Mouse (Mus musculus) intestine, embryonic 15.5 days (tissue): Measurements from ENCODE around the gene Atr. TPM values are rescaled to one million over a fixed set of nuclear protein-coding genes. Genes with fewer than 3 reads are reported as not detected.

Source experiments
- ATAC-seq: fragments of 200-750 bp; cut with Nextera tagmentation; 2 replicates; pipeline ENCODE4 v1.8.0; 2017; ENCODE audit warnings: moderate TSS enrichment, moderate library complexity
- H3K27ac ChIP-seq: fragments of 300-500 bp; sonication (generic); 2 replicates; pipeline ENCODE4 v1.5.1; 2015; ENCODE audit warnings: mild to moderate bottlenecking, inconsistent platforms
- H3K27me3 ChIP-seq: fragments of 300-500 bp; sonication (generic); replicated peaks from 2 replicates; pipeline ENCODE4 v1.6.1; 2015; ENCODE audit warnings: inconsistent platforms
- H3K36me3 ChIP-seq: fragments of 300-500 bp; sonication (generic); 2 replicates; pipeline ENCODE4 v1.6.1; 2015; ENCODE audit warnings: inconsistent platforms
- H3K4me1 ChIP-seq: fragments of 300-500 bp; sonication (generic); replicated peaks from 2 replicates; pipeline ENCODE4 v1.6.1; 2015; ENCODE audit warnings: inconsistent platforms
- H3K4me2 ChIP-seq: fragments of 300-500 bp; sonication (generic); replicated peaks from 2 replicates; pipeline ENCODE4 v1.6.1; 2015; ENCODE audit warnings: mild to moderate bottlenecking, inconsistent platforms
- H3K4me3 ChIP-seq: fragments of 300-500 bp; sonication (generic); replicated peaks from 2 replicates; pipeline ENCODE4 v1.5.1; 2015; ENCODE audit warnings: inconsistent platforms
- H3K9ac ChIP-seq: fragments of 300-500 bp; sonication (generic); 2 replicates; pipeline ENCODE4 v1.6.1; 2015; ENCODE audit warnings: inconsistent platforms
- H3K9me3 ChIP-seq: fragments of 300-500 bp; sonication (generic); 2 replicates; pipeline ENCODE4 v1.6.1; 2016; ENCODE audit warnings: inconsistent platforms
- WGBS: fragments of 180-500 bp; shearing (Covaris S2); methylation state at CpG from one replicate; pipeline ENCODE4 v1.1.7; 2015; 5-methylcytosine and 5-hydroxymethylcytosine counted together
- polyA plus RNA-seq: library from polyadenylated mRNA; unstranded; fragments of >200 nt; fragmentation: Nextera tagmentation; extraction: Ambion mirVana; gene quantifications from 2 replicates; pipeline ENCODE4 v1.2.1, GENCODE M21; 2015

The Atr gene
- polyA plus RNA-seq: 10.4 and 12.3 TPM in 2 replicates

DNA sequence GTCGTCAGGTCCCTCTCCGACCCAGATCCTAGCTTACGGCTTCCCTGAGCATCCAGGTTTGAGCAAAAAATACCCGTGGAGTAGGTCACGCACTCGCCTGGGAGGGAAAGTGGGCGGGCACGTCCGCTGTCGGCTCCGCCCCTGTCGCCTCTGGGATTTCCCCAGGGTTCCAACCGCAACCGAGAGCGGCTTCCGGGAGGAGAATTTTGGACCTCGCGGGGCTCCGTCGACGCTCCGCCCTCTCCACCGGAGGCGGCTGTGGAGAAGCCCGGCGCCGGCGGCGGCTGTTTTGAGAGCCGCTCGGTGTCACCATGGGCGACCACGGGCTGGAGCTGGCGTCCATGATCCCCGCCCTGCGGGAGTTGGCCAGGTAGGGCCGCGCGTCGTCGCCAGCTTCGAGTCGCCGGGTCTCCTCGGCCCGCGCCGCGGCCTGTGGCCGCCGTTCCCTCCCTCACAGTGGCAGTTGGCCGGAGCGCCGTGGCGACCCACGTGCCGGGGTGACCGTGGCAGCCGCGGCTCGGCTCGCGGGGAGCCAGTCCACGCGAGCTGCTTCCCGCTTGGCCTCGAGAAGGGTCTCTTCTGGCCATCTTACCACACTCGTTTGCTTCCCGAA, at the start of gene Atr:
Gene Atr, plus strand, starts transcription at position 184 of the 613 bp plus-strand sequence.
- Histone ChIP-seq H3K36me3 (no peaks in the 10 kb centered on the region), H3K4me2 (peak within 1 kb of the TSS; percentile 95), H3K27ac (peak within 1 kb of the TSS; percentile 63), H3K9ac (peak within 1 kb of the TSS; percentile 73), H3K27me3 (no peaks in the 10 kb centered on the region), H3K4me3 (peak within 1 kb of the TSS; percentile 89), H3K4me1 (no peaks in the 10 kb centered on the region), H3K9me3 (no peaks in the 10 kb centered on the region)
- under 1% methylated on average over 69 of the region's 69 CpGs for WGBS
- peak; percentile 91 for ATAC-seq

- Histone ChIP-seq H3K27ac (no peak overlapping the region), H3K9ac (no peak overlapping the region), H3K27me3 (no peaks in the 10 kb centered on the region), H3K9me3 (no peaks in the 10 kb centered on the region), H3K4me2 (no peak overlapping the region), H3K4me1 (no peaks in the 10 kb centered on the region), H3K36me3 (no peaks in the 10 kb centered on the region), H3K4me3 (no peak overlapping the region)
- WGBS: 80% methylated on average over 4 of the region's 4 CpGs
- ATAC-seq: no peak
Measured at GRCm38 (mm10) chr9:95809596-95809995, 47.8 kb upstream of the Atr start.

GRCm38 (mm10) chr9:95811817-95812216, 45.6 kb upstream of the Atr start:
- no peak for ATAC-seq
- Histone ChIP-seq H3K27me3 (no peaks in the 10 kb centered on the region), H3K4me2 (no peak overlapping the region), H3K27ac (no peak overlapping the region), H3K36me3 (no peaks in the 10 kb centered on the region), H3K4me1 (no peaks in the 10 kb centered on the region), H3K4me3 (no peak overlapping the region), H3K9me3 (no peaks in the 10 kb centered on the region), H3K9ac (no peak overlapping the region)
- 95% methylated on average over 4 of the region's 4 CpGs for WGBS

DNA sequence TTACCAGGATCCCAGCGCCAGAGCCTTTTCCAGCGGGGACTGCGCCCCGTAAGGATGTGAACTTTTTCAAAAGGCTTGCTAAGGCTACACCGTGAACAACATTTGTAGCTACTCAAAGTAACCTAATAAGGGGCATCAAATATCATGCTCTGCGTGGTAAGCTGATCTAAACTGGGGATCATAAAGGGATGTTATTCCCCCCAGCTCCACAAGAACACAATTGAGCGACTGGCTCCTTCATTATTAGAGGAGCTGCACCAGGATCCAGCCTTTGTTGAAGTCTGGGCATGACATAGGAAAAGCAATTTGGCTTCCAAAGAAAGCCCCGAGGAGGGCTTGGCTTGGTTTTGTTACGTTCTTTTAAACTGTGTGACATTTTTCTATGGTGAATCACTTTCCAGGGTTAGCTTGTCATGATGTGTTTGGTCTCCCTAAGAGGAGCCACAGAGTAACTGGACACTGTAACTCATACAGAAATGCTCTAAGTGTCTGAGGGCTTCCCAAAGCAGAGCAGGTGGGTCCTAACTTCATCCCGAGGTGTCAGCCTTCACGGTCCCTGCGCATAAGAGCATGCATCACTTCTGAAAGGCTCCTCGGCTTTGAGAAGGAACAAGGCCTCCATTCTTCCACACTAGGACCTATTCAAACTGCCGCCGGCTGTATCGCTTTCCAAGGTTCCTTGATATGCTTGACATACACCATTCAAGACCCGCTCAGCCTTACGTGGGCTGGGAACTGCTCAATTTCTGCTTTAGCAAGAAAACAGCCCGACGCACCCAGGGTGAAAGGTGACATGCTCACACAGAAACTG, 43.5 kb upstream of the Atr start:
- H3K4me3 ChIP-seq: no peak overlapping the region
- H3K27ac ChIP-seq: peak overlapping the region; percentile 51; the same call in 1 of the 2 replicates
- no peaks in the 10 kb centered on the region for H3K36me3 ChIP-seq
- WGBS: 73% methylated on average over 20 of the region's 20 CpGs
- H3K27me3 ChIP-seq: no peaks in the 10 kb centered on the region
- no peaks in the 10 kb centered on the region for H3K9me3 ChIP-seq
- no peak overlapping the region for H3K9ac ChIP-seq
- peak overlapping the region; percentile 6; the same call in 1 of the 2 replicates for H3K4me2 ChIP-seq
- no peaks in the 10 kb centered on the region for H3K4me1 ChIP-seq
- no peak for ATAC-seq

- H3K4me2 ChIP-seq: peak overlapping the region; percentile 5; the same call in 1 of the 2 replicates
- H3K27me3 ChIP-seq: no peaks in the 10 kb centered on the region
- no peaks in the 10 kb centered on the region for H3K36me3 ChIP-seq
- H3K4me3 ChIP-seq: no peak overlapping the region
- H3K27ac ChIP-seq: peak overlapping the region; percentile 45
- 70% methylated on average over 11 of the region's 11 CpGs for WGBS
- no peaks in the 10 kb centered on the region for H3K4me1 ChIP-seq
- no peak overlapping the region for H3K9ac ChIP-seq
- ATAC-seq: peak; percentile 80
- no peaks in the 10 kb centered on the region for H3K9me3 ChIP-seq
Measured at GRCm38 (mm10) chr9:95815015-95815673, 42.3 kb upstream of the Atr start.

DNA sequence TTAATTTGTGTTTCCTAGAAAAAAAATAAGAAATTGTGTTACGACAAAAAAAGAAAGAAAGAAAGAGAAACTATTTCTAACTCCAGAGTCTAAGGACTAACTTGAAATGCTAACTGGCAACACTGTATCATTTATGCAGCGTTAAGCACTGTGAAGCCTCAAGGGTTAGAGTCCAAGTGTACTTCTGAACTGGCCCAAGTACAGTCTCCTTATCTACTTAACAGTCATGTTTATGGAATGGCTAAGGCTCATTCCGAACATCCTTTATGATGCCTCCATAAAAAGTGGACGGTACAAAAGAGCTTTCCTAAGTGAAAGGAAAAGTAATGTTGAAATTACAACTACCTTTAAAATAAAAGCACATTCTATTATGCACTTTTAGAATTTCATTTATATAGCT, 41.7 kb upstream of the Atr start:
- H3K36me3 ChIP-seq: no peaks in the 10 kb centered on the region
- H3K9ac ChIP-seq: no peak overlapping the region
- ATAC-seq: peak; percentile 95
- no peak overlapping the region for H3K27ac ChIP-seq
- WGBS: 64% methylated on average over 4 of the region's 4 CpGs
- H3K4me3 ChIP-seq: no peak overlapping the region
- 0 out of 2 replicates have a peak overlapping the region, but pooled peaks have one; percentile 31 for H3K4me2 ChIP-seq
- no peaks in the 10 kb centered on the region for H3K27me3 ChIP-seq
- no peaks in the 10 kb centered on the region for H3K4me1 ChIP-seq
- no peaks in the 10 kb centered on the region for H3K9me3 ChIP-seq

DNA sequence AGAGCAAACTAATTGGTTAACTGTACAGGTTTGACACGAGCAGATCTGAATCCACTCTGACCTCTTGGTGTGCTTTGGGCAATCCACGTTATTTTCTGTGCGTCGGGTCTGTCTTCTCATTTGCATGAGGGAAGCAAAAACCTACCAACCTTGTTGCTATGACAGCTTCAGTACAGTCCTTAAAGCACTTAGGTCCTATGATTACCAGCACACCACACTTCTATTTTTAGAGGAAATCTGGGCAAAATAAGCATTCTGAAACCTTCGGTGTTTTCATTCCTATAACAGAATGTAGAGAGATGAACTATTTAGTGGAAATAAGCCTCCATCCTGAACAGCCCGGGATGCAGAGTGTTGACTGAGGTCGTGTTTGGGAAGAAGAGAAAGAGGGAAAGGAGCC, 34.9 kb upstream of the Atr start:
- no peaks in the 10 kb centered on the region for H3K27me3 ChIP-seq
- H3K36me3 ChIP-seq: no peaks in the 10 kb centered on the region
- H3K4me3 ChIP-seq: no peak overlapping the region
- no peaks in the 10 kb centered on the region for H3K4me1 ChIP-seq
- H3K9ac ChIP-seq: no peak overlapping the region
- no peak overlapping the region for H3K27ac ChIP-seq
- WGBS: 83% methylated on average over 7 of the region's 7 CpGs
- no peaks in the 10 kb centered on the region for H3K9me3 ChIP-seq
- ATAC-seq: no peak
- no peak overlapping the region for H3K4me2 ChIP-seq

GRCm38 (mm10) chr9:95827565-95827964, 29.8 kb upstream of the Atr start:
- WGBS: 95% methylated on average over 5 of the region's 5 CpGs
- no peaks in the 10 kb centered on the region for H3K27me3 ChIP-seq
- no peak overlapping the region for H3K4me2 ChIP-seq
- H3K36me3 ChIP-seq: no peaks in the 10 kb centered on the region
- H3K4me1 ChIP-seq: no peaks in the 10 kb centered on the region; the same call in 1 of the 2 replicates
- no peak; the same call in 1 of the 2 replicates for ATAC-seq
- no peak overlapping the region for H3K27ac ChIP-seq
- H3K4me3 ChIP-seq: no peak overlapping the region
- no peaks in the 10 kb centered on the region for H3K9me3 ChIP-seq
- no peak overlapping the region for H3K9ac ChIP-seq

GRCm38 (mm10) chr9:95832758-95833157, 24.6 kb upstream of the Atr start:
- WGBS: 90% methylated on average over 3 of the region's 3 CpGs
- ATAC-seq: no peak
- no peak overlapping the region for H3K27ac ChIP-seq
- H3K9me3 ChIP-seq: no peaks in the 10 kb centered on the region
- no peaks in the 10 kb centered on the region for H3K36me3 ChIP-seq
- H3K9ac ChIP-seq: no peak overlapping the region
- H3K4me2 ChIP-seq: no peak overlapping the region
- H3K4me1 ChIP-seq: no peaks in the 10 kb centered on the region; the same call in 1 of the 2 replicates
- no peak overlapping the region for H3K4me3 ChIP-seq
- H3K27me3 ChIP-seq: no peaks in the 10 kb centered on the region

DNA sequence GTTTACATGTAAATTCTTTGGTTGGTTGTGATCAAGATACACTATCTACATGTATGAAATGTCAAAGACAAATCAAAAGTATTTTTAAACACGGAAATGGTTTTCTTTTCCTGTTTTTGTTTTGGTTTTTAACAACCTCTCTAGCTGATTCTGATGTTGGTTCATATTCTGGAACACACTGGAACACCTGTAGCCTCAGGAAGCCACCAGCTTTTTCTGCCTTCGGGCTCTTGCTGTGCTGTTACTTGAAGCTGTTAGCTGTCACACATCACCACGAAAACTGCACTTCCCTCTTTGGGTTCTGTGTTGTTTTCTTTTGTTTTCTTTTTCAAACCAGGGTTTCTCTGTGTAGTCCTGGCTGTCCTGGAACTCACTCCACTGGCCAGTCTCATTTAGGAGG, 22.6 kb upstream of the Atr start:
- H3K4me2 ChIP-seq: no peak overlapping the region
- no peak for ATAC-seq
- no peaks in the 10 kb centered on the region for H3K36me3 ChIP-seq
- no peaks in the 10 kb centered on the region for H3K4me1 ChIP-seq
- H3K27me3 ChIP-seq: no peaks in the 10 kb centered on the region
- H3K4me3 ChIP-seq: no peak overlapping the region
- no peak overlapping the region for H3K27ac ChIP-seq
- no peaks in the 10 kb centered on the region for H3K9me3 ChIP-seq
- no peak overlapping the region for H3K9ac ChIP-seq
- 73% methylated on average over 3 of the region's 3 CpGs for WGBS

DNA sequence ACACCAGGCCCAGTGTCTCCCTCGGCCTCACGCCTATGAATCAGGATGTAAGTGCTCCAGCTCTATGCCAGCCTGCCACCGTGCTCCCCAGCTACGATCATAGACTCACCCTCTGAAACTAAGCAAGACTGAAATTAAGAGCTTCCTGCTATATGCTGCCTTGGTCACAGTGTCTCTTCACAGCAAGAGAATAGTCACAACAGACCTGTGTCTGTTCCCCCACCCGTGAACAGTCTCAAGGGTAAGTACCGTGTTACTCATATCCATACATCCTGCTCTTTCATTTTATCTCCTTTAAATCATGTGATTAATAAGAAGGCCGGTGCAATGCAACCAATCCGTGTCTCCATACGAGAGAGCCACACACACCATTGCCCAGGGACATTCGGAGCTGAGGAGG, 21.7 kb upstream of the Atr start:
- no peak overlapping the region for H3K27ac ChIP-seq
- 92% methylated on average over 10 of the region's 10 CpGs for WGBS
- no peak for ATAC-seq
- no peak overlapping the region for H3K9ac ChIP-seq
- H3K4me3 ChIP-seq: no peak overlapping the region
- no peaks in the 10 kb centered on the region for H3K9me3 ChIP-seq
- H3K36me3 ChIP-seq: no peaks in the 10 kb centered on the region
- H3K27me3 ChIP-seq: no peaks in the 10 kb centered on the region
- no peak overlapping the region for H3K4me2 ChIP-seq
- no peaks in the 10 kb centered on the region for H3K4me1 ChIP-seq

- Histone ChIP-seq H3K4me2 (no peak overlapping the region), H3K4me1 (no peaks in the 10 kb centered on the region), H3K36me3 (no peaks in the 10 kb centered on the region), H3K9me3 (no peaks in the 10 kb centered on the region), H3K4me3 (no peak overlapping the region), H3K27me3 (no peaks in the 10 kb centered on the region), H3K27ac (peak overlapping the region; percentile 44; the same call in 1 of the 2 replicates), H3K9ac (no peak overlapping the region)
- 41% methylated on average over 3 of the region's 3 CpGs for WGBS
- peak; percentile 85 for ATAC-seq
Measured at GRCm38 (mm10) chr9:95839424-95839823, 18.0 kb upstream of the Atr start.
